Mouse (Mus musculus) left cerebral cortex, postnatal 14 days (tissue): ENCODE results near the gene Clpx. TPM values are rescaled to one million over a fixed set of nuclear protein-coding genes. Genes with fewer than 3 reads are reported as not detected.
"Not testable (repeated sequence)": the region's sequence is repeated elsewhere in the genome, so short reads cannot be mapped to it uniquely, and the experiment has no call there.

Source experiments
- DNase-seq, 2 experiments: peaks; one replicate each; pipeline ENCODE4 v3.0.0; 2021 to 2022; ENCODE audit warnings: low spot score in 2 of 2, mixed read lengths in 1 of 2
- intact Hi-C: fragments of 180-260 bp; cut with DNase I; formaldehyde crosslinking; loops from one replicate; pipeline ENCODE4 v1.15.1; 2025
- long read RNA-seq, 2 experiments: library from polyadenylated mRNA; stranded (forward); transcript quantifications; one replicate each; pipeline ENCODE4 v2.0.0; 2021
- total RNA-seq, 2 experiments: library from RNA; stranded (reverse); gene quantifications; 2 replicates each; pipeline ENCODE4 v1.2.3; 2021

Clpx gene
- total RNA-seq: 10 to 100 TPM; 27.3 to 28.3 TPM
- long read RNA-seq, experiment 1, transcript Clpx-201 (14 exons, 2,885 nt): major isoform, 72 of 79 reads
- long read RNA-seq, experiment 1, partial matches to known transcripts: 4 of 79 reads
- long read RNA-seq, experiment 1, other reads (novel, unspliced or antisense): 2 of 79 reads
- long read RNA-seq, experiment 2, transcript Clpx-202 (13 exons, 2,809 nt): minor isoform, 6 of 66 reads
- long read RNA-seq, experiment 2, transcript Clpx-201 (14 exons, 2,885 nt): major isoform, 47 of 66 reads
- long read RNA-seq, experiment 2, partial matches to known transcripts: 2 of 66 reads
- long read RNA-seq, experiment 2, other reads (novel, unspliced or antisense): 11 of 66 reads

- intact Hi-C loops: no loop called here
- peak; percentile 98 for DNase-seq
Observed at GRCm38 (mm10) chr9:65293973-65294715, at the start of gene Clpx. TSS of gene Clpx (plus strand) at chr9:65294260.

- intact Hi-C loops: no loop called here
- DNase-seq: no peak
Observed at GRCm38 (mm10) chr9:65247502-65248376, 46.3 kb upstream of the Clpx start.

- no peak for DNase-seq
- intact Hi-C loops: no loop called here
Observed at GRCm38 (mm10) chr9:65248377-65248690, 45.7 kb upstream of the Clpx start.

GRCm38 (mm10) chr9:65252026-65252425, 42.0 kb upstream of the Clpx start:
- DNase-seq: no peak
- intact Hi-C loops: no loop called here

- intact Hi-C loops: no loop called here
- no peak for DNase-seq
Observed at GRCm38 (mm10) chr9:65255906-65256600, 38.0 kb upstream of the Clpx start.

GRCm38 (mm10) chr9:65257218-65257910, 36.7 kb upstream of the Clpx start:
- DNase-seq: no peak
- intact Hi-C loops: no loop called here

- intact Hi-C loops: no loop called here
- DNase-seq: no peak
Observed at GRCm38 (mm10) chr9:65259366-65259765, 34.7 kb upstream of the Clpx start.

GRCm38 (mm10) chr9:65261591-65262230, 32.3 kb upstream of the Clpx start:
- no peak for DNase-seq
- intact Hi-C loops: no loop called here

GRCm38 (mm10) chr9:65262641-65263120, 31.4 kb upstream of the Clpx start:
- intact Hi-C loops: no loop called here
- no peak for DNase-seq

GRCm38 (mm10) chr9:65264959-65265358, 29.1 kb upstream of the Clpx start, which contains the start of gene Cilp:
TSS of gene Cilp (plus strand) at chr9:65265180.
- intact Hi-C loops: no loop called here
- no peak for DNase-seq

GRCm38 (mm10) chr9:65267742-65268515, 26.1 kb upstream of the Clpx start:
- peak; percentile 46 to 68 for DNase-seq
- intact Hi-C loops: no loop called here

GRCm38 (mm10) chr9:65273048-65273809, 20.8 kb upstream of the Clpx start:
- no peak for DNase-seq
- intact Hi-C loops: no loop called here

GRCm38 (mm10) chr9:65273873-65274272, 20.2 kb upstream of the Clpx start:
- no peak for DNase-seq
- intact Hi-C loops: no loop called here

- DNase-seq, intact Hi-C loops: not testable (repeated sequence)
Observed at GRCm38 (mm10) chr9:65274851-65275250, 19.2 kb upstream of the Clpx start.

- DNase-seq: no peak
- intact Hi-C loops: no loop called here
Observed at GRCm38 (mm10) chr9:65275810-65276530, 18.1 kb upstream of the Clpx start.

- DNase-seq: peak; percentile 9 to 27
- intact Hi-C loops: loop anchor here (2.0 to 5.0 kb wide), 3 partner anchors 55 to 139 kb away; partner anchors contain the start of gene Igdcc3
Observed at GRCm38 (mm10) chr9:65281536-65282151, 12.4 kb upstream of the Clpx start.
